Mouse (Mus musculus) testis, adult 2 months (tissue): ENCODE results near the gene Ints13.
A peak's percentile ranks its signal among the peaks of the same experiment; 100 is the strongest.

ENCODE experiments used
- CTCF ChIP-seq: fragments of 200-500 bp; IDR thresholded peaks from 2 replicates; pipeline ENCODE4 v1.5.1; 2012; ENCODE audit warnings: low read depth, mild to moderate bottlenecking, inconsistent platforms, low read length, moderate library complexity; ENCODE audit not compliant: control insufficient read depth, insufficient read depth, insufficient replicate concordance
- POLR2A ChIP-seq: fragments of 200-500 bp; IDR thresholded peaks from 2 replicates; pipeline ENCODE4 v1.6.1; 2012; ENCODE audit warnings: low read depth, mild to moderate bottlenecking, inconsistent platforms, low read length, moderate library complexity; ENCODE audit not compliant: control insufficient read depth

DNA sequence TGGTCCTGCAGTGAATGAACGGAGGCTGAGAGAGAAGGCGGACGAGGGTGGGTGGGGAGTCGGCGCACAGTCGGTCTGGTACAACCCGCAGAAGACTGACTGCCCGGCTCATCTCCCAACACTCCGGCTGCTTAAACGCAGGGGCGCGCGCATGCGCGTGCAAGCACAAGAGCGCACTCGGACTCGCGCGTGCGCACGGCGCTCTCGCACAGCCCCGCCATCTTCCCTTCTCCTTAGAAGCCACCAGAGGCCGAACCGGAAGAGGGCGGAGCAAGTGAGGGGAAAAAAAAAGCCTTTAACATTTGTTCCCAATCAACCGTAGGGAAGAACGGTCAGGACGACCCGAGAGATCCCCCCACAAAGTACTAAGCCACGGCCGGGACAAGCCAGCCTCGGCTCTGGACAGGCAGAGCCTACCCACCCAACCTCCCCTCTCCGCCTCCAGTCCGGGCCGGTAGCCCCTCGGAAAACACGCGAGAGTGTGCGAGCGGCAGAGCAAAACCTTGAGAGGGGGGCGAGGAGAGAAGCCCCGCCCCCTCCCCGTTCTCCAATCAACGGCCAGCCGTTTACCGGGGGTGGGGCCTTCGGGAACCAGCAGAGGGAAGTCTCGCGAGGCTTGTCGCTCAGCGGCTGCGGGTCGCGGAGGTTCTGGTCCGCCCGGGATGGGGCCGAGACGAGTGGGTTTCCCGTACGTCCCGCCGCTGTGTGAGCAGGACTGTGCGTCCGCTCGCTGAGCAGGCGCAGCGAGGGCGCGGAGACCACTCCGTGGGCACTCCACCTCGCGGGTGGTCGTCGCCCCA lies at the start of gene Ints13:
- TF ChIP-seq POLR2A (peak; percentile 96), CTCF (0 out of 2 replicates have a peak, but pooled peaks have one; percentile 3)
